Mouse (Mus musculus) adipose tissue, adult 10 weeks (tissue): ENCODE data around the gene Gm21865. TPM values are rescaled to one million over a fixed set of nuclear protein-coding genes. Genes with fewer than 3 reads are reported as not detected.

Experiments used
- polyA plus RNA-seq: library from polyadenylated mRNA; stranded (reverse); fragments of 350-450 nt; fragmentation: Illumina TruSeq; extraction: RNeasy Lipid Tissue Mini Kit (QIAGEN cat#74804); gene quantifications from one replicate; pipeline ENCODE4 v1.2.3, GENCODE M21; 2014; ENCODE audit warnings: low read depth, low replicate concordance

Gene Gm21865
- not detected for polyA plus RNA-seq

DNA sequence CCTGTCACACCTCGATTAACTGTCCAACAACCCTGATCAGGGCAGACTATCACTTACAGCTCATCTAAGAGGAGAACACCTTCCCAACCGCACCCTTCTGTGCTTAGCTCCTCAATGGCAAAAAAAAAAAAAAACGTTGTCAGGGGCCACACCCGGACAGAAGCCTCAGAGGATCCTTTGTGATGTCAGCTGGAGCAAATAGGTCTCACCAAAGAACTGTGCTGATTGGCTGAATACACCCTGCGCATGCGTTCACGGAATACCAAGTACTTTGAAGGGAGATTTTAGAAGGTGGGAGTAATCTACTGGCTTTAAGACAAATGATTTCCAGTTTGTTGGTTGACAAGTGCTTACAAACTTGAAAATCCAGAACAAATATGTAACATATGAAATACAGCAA lies at the start of gene Gm21865:
Gene Gm21865 (minus strand): TSS at position 101 of the 400 bp plus-strand sequence.

Other genes starting within 250 kb of the Gm21865 start
- not detected for gene Gm21882, start 64.6 kb upstream of the Gm21865 start, polyA plus RNA-seq